8 mouse cellular contexts compared by ENCODE assay signal in the genomic region with DNA sequence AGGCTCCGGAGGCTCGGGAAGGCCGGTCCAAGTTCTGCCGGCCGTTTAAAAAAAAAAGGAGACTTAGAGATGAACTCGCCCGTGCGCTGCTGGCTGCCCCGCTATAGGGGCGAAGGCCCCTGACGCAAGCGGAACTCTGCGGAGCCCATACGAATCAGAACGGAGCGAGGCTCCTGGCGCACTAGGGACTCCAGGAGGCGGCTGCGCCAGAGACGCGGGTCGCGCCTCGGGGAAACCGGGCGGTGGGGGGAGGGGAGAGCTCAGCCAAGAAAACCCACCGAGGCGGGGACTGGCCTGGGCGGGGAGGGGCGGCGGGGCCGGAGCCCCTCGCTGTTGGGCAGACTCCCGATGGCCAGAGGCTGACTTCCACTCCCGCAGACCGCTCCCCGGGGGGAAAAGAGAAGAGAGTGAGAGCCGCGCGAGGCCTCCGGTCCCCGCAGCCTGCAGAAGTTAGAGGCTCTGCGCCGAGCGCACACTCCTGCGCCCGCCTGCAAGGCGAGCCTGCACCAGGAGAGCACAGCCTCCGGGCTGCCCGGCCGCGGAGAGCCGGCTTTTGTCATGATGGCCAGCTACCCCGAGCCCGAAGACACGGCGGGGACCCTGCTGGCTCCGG. TPM values are rescaled to one million over a fixed set of nuclear protein-coding genes. Genes with fewer than 3 reads are reported as not detected.
DNase-seq lines count a peak whose midpoint lies in the region; ATAC-seq lines count a peak whose summit lies in the region.

A gene (plus strand): TSS at position 186 of the 613 bp plus-strand sequence.

- no peaks in the 10 kb centered on the region for H3K9me3 ChIP-seq in kidney, embryonic 16.5 days (ENCODE audit: low read length)
- no peaks in the 10 kb centered on the region for H3K9me3 ChIP-seq in heart, embryonic 13.5 days
- H3K9me3 ChIP-seq in limb, embryonic 15.5 days: no peaks in the 10 kb centered on the region

- H3K4me3 ChIP-seq in kidney, embryonic 16.5 days (ENCODE audit: low read length): peak within 1 kb of the TSS; percentile 39
- peak within 1 kb of the TSS; percentile 57 for H3K4me3 ChIP-seq in heart, embryonic 13.5 days
- peak within 1 kb of the TSS; percentile 46 for H3K4me3 ChIP-seq in limb, embryonic 15.5 days

- H3K27me3 ChIP-seq in kidney, embryonic 16.5 days (ENCODE audit: insufficient read depth, low read length): peaks cover 91% of the 10 kb centered on the region
- H3K27me3 ChIP-seq in heart, embryonic 13.5 days (replicated peaks): peaks cover 99% of the 10 kb centered on the region
- H3K27me3 ChIP-seq in limb, embryonic 15.5 days: peaks cover 96% of the 10 kb centered on the region

- no peaks in the 10 kb centered on the region for H3K36me3 ChIP-seq in kidney, embryonic 16.5 days (ENCODE audit: insufficient read depth, low read length)
- no peaks in the 10 kb centered on the region for H3K36me3 ChIP-seq in heart, embryonic 13.5 days
- no peaks in the 10 kb centered on the region for H3K36me3 ChIP-seq in limb, embryonic 15.5 days

- H3K4me1 ChIP-seq in kidney, embryonic 16.5 days (ENCODE audit: insufficient read depth, low read length): peaks cover 32% of the 10 kb centered on the region
- H3K4me1 ChIP-seq in heart, embryonic 13.5 days: peaks cover 34% of the 10 kb centered on the region
- peaks cover 40% of the 10 kb centered on the region for H3K4me1 ChIP-seq in limb, embryonic 15.5 days

- ATAC-seq in kidney, embryonic 16.5 days (ENCODE audit: low FRiP score, low TSS enrichment): peak; percentile 65; the same call in 1 of the 2 replicates
- 0 out of 2 replicates have a peak, but pooled peaks have one; percentile 16 for ATAC-seq in common myeloid progenitor, adult 5-6 weeks (replicated peaks; ENCODE audit: low read depth, poor library complexity, severe bottlenecking)
- ATAC-seq in heart, embryonic 13.5 days (ENCODE audit: extremely low read depth, insufficient number of reproducible peaks, low FRiP score, low TSS enrichment): no peak
- no peak for ATAC-seq in limb, embryonic 15.5 days (ENCODE audit: insufficient number of reproducible peaks, low FRiP score, low TSS enrichment, low read depth)

- H3K27ac ChIP-seq in kidney, embryonic 16.5 days (ENCODE audit: low read length): no peak within 1 kb of the TSS
- no peak within 1 kb of the TSS for H3K27ac ChIP-seq in heart, embryonic 13.5 days (replicated peaks)
- H3K27ac ChIP-seq in limb, embryonic 15.5 days: no peak within 1 kb of the TSS

- 0 out of 2 replicates have a peak within 1 kb of the TSS, but pooled peaks have one; percentile 11 for H3K9ac ChIP-seq in kidney, embryonic 16.5 days (replicated peaks; ENCODE audit: low read length)
- peak within 1 kb of the TSS; percentile 44 for H3K9ac ChIP-seq in heart, embryonic 13.5 days
- peak within 1 kb of the TSS; percentile 39; the same call in 1 of the 2 replicates for H3K9ac ChIP-seq in limb, embryonic 15.5 days

- DNase-seq in kidney, adult 9 months: no peak
- DNase-seq in ovary, postnatal 14 days (ENCODE audit: low spot score): peak; percentile 67
- no peak for DNase-seq in layer of hippocampus, postnatal 25 days (ENCODE audit: extremely low spot score in 1 of 2, low spot score in 1 of 2)
- DNase-seq in cerebellum, postnatal 4 days (ENCODE audit: low spot score in 2 of 2): no peak

- WGBS in kidney, embryonic 16.5 days: under 1% methylated on average over 56 of the region's 58 CpGs
- WGBS in heart, embryonic 13.5 days: 1% methylated on average over 57 of the region's 58 CpGs
- 1% methylated on average over 57 of the region's 58 CpGs for WGBS in limb, embryonic 15.5 days

- peak within 1 kb of the TSS; percentile 77 for H3K4me2 ChIP-seq in kidney, embryonic 16.5 days (replicated peaks; ENCODE audit: low read depth, low read length)
- peak within 1 kb of the TSS; percentile 91 for H3K4me2 ChIP-seq in heart, embryonic 13.5 days
- H3K4me2 ChIP-seq in limb, embryonic 15.5 days: peak within 1 kb of the TSS; percentile 90

RNA-seq across cellular contexts. Expression of the gene that starts here (rescaled TPM):
- not detected in 2 replicates for polyA plus RNA-seq in kidney, embryonic 16.5 days (2015; fragmentation: Nextera tagmentation; extraction: Ambion mirVana)
- not detected in 2 replicates for total RNA-seq in common myeloid progenitor, adult 5-6 weeks (2017)
- polyA plus RNA-seq in heart, embryonic 13.5 days (2015; fragmentation: Nextera tagmentation; extraction: Ambion mirVana): not detected in 2 replicates
- polyA plus RNA-seq in limb, embryonic 15.5 days (2015; fragmentation: Nextera tagmentation; extraction: Ambion mirVana): 0.05 and 0.12 TPM in 2 replicates
- under 1 TPM; 0.81 to 0.82 TPM for total RNA-seq in layer of hippocampus, postnatal 25 days (2021)

Comparison
In these comparisons a context has a peak if more than half of its experiments do, and no peak if none do; other contexts are left out.
1. Peak in ATAC-seq, H3K4me3 ChIP-seq, H3K9ac ChIP-seq and H3K4me2 ChIP-seq in kidney, embryonic 16.5 days; RNA of the gene not detected or under 1 TPM.
2. Peak in ATAC-seq in common myeloid progenitor, adult 5-6 weeks; RNA of the gene not detected or under 1 TPM.